Mouse (Mus musculus) thymus, adult 2 months (tissue): ENCODE results near the gene Ric8a.

Source experiments
- CTCF ChIP-seq: fragments of 200-500 bp; IDR thresholded peaks from 2 replicates; pipeline ENCODE4 v1.5.1; 2012; ENCODE audit warnings: mild to moderate bottlenecking, control low read depth, low read length, moderate library complexity, borderline replicate concordance; ENCODE audit not compliant: control insufficient read depth, poor library complexity, insufficient read depth; ENCODE audit errors: extremely low read depth
- POLR2A ChIP-seq: fragments of 200-500 bp; IDR thresholded peaks from 2 replicates; pipeline ENCODE4 v1.6.1; 2012; ENCODE audit warnings: mild to moderate bottlenecking, low read length, control low read depth, moderate library complexity; ENCODE audit not compliant: control insufficient read depth, poor library complexity, insufficient read depth; ENCODE audit errors: extremely low read depth

GRCm38 (mm10) chr7:140840750-140841735, 15.7 kb upstream of the Ric8a start:
- TF ChIP-seq CTCF = no peak
- TF ChIP-seq POLR2A = no peak
